Mouse (Mus musculus) stomach, embryonic 14.5 days (tissue): ENCODE data around the gene Slc35e1. TPM values are rescaled to one million over a fixed set of nuclear protein-coding genes. Genes with fewer than 3 reads are reported as not detected.
A peak's percentile ranks its signal among the peaks of the same experiment; 100 is the strongest.

Experiments
- ATAC-seq: fragments of 200-750 bp; cut with Nextera tagmentation; 2 replicates; pipeline ENCODE4 v1.8.0; 2017; ENCODE audit warnings: low read depth, moderate TSS enrichment; ENCODE audit not compliant: insufficient number of reproducible peaks, insufficient read depth, low FRiP score
- H3K27ac ChIP-seq: fragments of 300-500 bp; sonication (generic); 2 replicates; pipeline ENCODE4 v1.5.1; 2014; ENCODE audit warnings: mild to moderate bottlenecking, low read length, moderate library complexity, mixed read lengths
- H3K27me3 ChIP-seq: fragments of 300-500 bp; sonication (generic); 2 replicates; pipeline ENCODE4 v1.6.1; 2014; ENCODE audit warnings: low read length, control low read depth, mixed read lengths; ENCODE audit not compliant: control insufficient read depth, insufficient read depth
- H3K36me3 ChIP-seq: fragments of 300-500 bp; sonication (generic); 2 replicates; pipeline ENCODE4 v1.6.1; 2014; ENCODE audit warnings: mild to moderate bottlenecking, control low read depth, low read length, moderate library complexity, mixed read lengths; ENCODE audit not compliant: control insufficient read depth, insufficient read depth
- H3K4me1 ChIP-seq: fragments of 300-500 bp; sonication (generic); 2 replicates; pipeline ENCODE4 v1.6.1; 2014; ENCODE audit warnings: low read length, control low read depth, mixed read lengths; ENCODE audit not compliant: control insufficient read depth, insufficient read depth
- H3K4me2 ChIP-seq: fragments of 300-500 bp; sonication (generic); replicated peaks from 2 replicates; pipeline ENCODE4 v1.6.1; 2014; ENCODE audit warnings: low read depth, low read length, control low read depth
- H3K4me3 ChIP-seq: fragments of 300-500 bp; sonication (generic); 2 replicates; pipeline ENCODE4 v1.5.1; 2014; ENCODE audit warnings: low read depth, low read length, control low read depth
- H3K9ac ChIP-seq: fragments of 300-500 bp; sonication (generic); replicated peaks from 2 replicates; pipeline ENCODE4 v1.6.1; 2014; ENCODE audit warnings: low read depth, mild to moderate bottlenecking, control low read depth, low read length, moderate library complexity, mixed read lengths
- H3K9me3 ChIP-seq: fragments of 300-500 bp; sonication (generic); 2 replicates; pipeline ENCODE4 v1.6.1; 2016; ENCODE audit warnings: low read depth, low read length, control low read depth; ENCODE audit not compliant: control insufficient read depth
- whole genome bisulfite sequencing: fragments of 180-500 bp; shearing (Covaris S2); extraction: QIAGEN DNeasy Blood & Tissue Kit; methylation state at CpG from one replicate; pipeline ENCODE4 v1.1.7; 2014; 5-methylcytosine and 5-hydroxymethylcytosine counted together
- polyA plus RNA-seq: library from polyadenylated mRNA; unstranded; fragments of >200 nt; fragmentation: Nextera tagmentation; extraction: Ambion mirVana; gene quantifications from 2 replicates; pipeline ENCODE4 v1.2.1, GENCODE M21; 2014

Gene Slc35e1
- polyA plus RNA-seq: 10.7 and 11.2 TPM in 2 replicates

DNA sequence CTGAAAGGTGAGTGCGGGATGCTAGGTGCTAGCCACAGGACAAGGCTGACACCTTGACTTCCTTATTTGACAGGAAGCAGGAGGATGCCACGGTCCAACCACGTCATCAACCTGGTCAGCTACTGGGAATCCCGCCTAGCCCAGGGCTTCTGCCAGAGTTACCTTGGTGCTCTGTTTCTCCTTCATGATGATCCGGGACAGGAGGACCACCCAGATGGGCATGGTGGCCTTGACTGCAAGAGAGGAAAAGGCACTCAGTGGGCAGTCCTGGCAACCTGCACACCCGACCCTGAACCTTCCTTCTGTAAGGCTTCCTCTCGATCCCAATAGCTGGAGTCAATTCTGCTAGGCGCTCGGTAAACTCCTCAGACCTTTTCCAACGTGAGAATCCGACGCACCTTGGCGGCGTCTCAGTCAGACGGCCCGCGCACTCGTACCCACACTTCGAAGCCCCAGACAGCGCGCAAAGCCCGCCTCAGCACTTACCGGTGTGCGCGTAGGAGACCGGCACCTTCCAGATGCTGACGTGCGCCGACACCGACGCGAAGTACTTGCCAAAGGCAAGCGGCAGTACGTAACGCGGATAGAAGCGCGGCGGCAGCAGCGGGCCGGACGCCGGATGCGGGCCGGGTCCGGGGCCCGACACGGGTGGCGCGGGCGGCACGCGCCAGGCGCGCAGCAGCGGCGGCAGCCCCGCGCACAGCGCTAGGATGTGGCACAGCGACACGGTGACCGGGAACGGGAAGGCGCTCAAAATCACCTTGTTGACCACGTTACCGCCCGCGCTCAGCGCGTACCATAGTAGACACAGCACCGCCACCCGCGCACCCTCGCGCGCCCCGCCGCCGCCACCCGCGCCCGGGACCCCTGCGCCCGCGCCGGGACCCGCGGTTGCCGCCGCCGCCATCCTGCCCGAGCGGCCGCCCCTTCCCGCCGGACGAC is at the start of gene Slc35e1:
TSS of gene Slc35e1 (minus strand) at position 935 of the 942 bp plus-strand sequence.
- Histone ChIP-seq H3K4me2 (peak within 1 kb of the TSS; percentile 92), H3K9me3 (no peaks in the 10 kb centered on the region), H3K27me3 (no peaks in the 10 kb centered on the region), H3K27ac (peak within 1 kb of the TSS; percentile 63), H3K4me1 (peaks cover 23% of the 10 kb centered on the region), H3K4me3 (peak within 1 kb of the TSS; percentile 79), H3K9ac (peak within 1 kb of the TSS; percentile 83), H3K36me3 (peaks cover 31% of the 10 kb centered on the region)
- WGBS: under 1% methylated on average over 89 of the region's 98 CpGs
- peak; percentile 23; the same call in 1 of the 2 replicates for ATAC-seq

DNA sequence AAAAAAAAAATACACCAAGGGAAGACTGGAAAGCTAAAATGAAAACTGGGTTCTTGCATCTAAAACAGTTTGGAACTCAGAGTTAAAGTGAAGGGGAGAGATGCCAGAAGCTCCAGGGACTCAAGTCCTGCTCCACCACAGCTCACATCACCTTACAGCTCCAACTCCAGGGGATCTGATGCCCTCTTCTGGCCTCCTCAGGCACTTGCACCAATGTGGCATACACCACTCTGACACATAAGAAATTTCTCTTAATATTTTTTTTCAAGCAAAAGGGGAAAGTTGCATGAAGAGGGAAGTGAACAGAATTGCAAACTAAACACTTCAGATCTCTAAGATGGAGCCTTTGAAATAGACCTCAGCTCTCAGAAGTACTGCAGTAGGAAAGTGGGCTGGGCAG is 46.8 kb upstream of the Slc35e1 start:
- H3K27me3 ChIP-seq: no peaks in the 10 kb centered on the region
- no peaks in the 10 kb centered on the region for H3K9me3 ChIP-seq
- H3K4me2 ChIP-seq: no peak overlapping the region
- H3K4me1 ChIP-seq: no peaks in the 10 kb centered on the region
- no peak overlapping the region for H3K9ac ChIP-seq
- H3K27ac ChIP-seq: no peak overlapping the region
- H3K36me3 ChIP-seq: no peaks in the 10 kb centered on the region; the same call in 1 of the 2 replicates
- no peak for ATAC-seq
- H3K4me3 ChIP-seq: no peak overlapping the region

- H3K36me3 ChIP-seq: no peaks in the 10 kb centered on the region
- no peak for ATAC-seq
- H3K27me3 ChIP-seq: no peaks in the 10 kb centered on the region
- no peak overlapping the region for H3K27ac ChIP-seq
- WGBS: 95% methylated on average over 3 of the region's 3 CpGs
- no peak overlapping the region for H3K9ac ChIP-seq
- no peak overlapping the region for H3K4me3 ChIP-seq
- H3K9me3 ChIP-seq: no peaks in the 10 kb centered on the region
- no peaks in the 10 kb centered on the region for H3K4me1 ChIP-seq
- H3K4me2 ChIP-seq: no peak overlapping the region
Observed at GRCm38 (mm10) chr8:72534888-72535287, 42.5 kb upstream of the Slc35e1 start.

DNA sequence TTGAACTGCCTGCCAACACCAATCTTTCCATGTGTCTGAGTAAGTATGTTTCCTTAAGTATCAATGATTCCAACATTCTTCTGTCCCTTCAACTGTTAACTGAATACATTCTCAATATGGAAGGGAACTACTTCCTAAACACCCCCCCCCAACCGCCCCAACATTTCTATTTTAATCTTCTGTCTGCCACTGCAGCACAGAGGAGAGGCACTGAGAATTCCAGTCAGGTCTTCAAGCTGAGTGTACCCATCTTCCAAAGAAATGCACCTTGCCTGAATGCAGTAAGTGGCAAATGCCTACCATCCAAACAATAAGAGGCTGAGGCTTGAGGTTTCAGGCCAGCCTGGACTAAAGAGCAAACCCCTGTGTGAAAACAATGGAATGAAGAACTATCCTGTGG is 39.7 kb upstream of the Slc35e1 start:
- no peak overlapping the region for H3K9ac ChIP-seq
- no peaks in the 10 kb centered on the region for H3K27me3 ChIP-seq
- no peaks in the 10 kb centered on the region for H3K9me3 ChIP-seq
- 92% methylated on average over 1 of the region's 1 CpGs for WGBS
- H3K27ac ChIP-seq: no peak overlapping the region
- H3K4me1 ChIP-seq: no peaks in the 10 kb centered on the region
- no peak for ATAC-seq
- no peak overlapping the region for H3K4me2 ChIP-seq
- H3K36me3 ChIP-seq: no peaks in the 10 kb centered on the region
- H3K4me3 ChIP-seq: no peak overlapping the region

- no peak overlapping the region for H3K27ac ChIP-seq
- H3K4me3 ChIP-seq: no peak overlapping the region
- no peak for ATAC-seq
- H3K4me1 ChIP-seq: no peaks in the 10 kb centered on the region
- no peak overlapping the region for H3K4me2 ChIP-seq
- H3K27me3 ChIP-seq: no peaks in the 10 kb centered on the region
- no peaks in the 10 kb centered on the region for H3K36me3 ChIP-seq
- no peaks in the 10 kb centered on the region for H3K9me3 ChIP-seq
- H3K9ac ChIP-seq: no peak overlapping the region
Observed at GRCm38 (mm10) chr8:72521888-72522287, 29.5 kb upstream of the Slc35e1 start.

GRCm38 (mm10) chr8:72517421-72517988 is 25.1 kb upstream of the Slc35e1 start:
- H3K4me2 ChIP-seq: no peak overlapping the region
- no peak overlapping the region for H3K27ac ChIP-seq
- H3K4me3 ChIP-seq: no peak overlapping the region
- no peaks in the 10 kb centered on the region for H3K4me1 ChIP-seq
- H3K9me3 ChIP-seq: no peaks in the 10 kb centered on the region
- no peak for ATAC-seq
- 62% methylated on average over 7 of the region's 7 CpGs for WGBS
- H3K27me3 ChIP-seq: no peaks in the 10 kb centered on the region
- H3K36me3 ChIP-seq: no peaks in the 10 kb centered on the region
- no peak overlapping the region for H3K9ac ChIP-seq

DNA sequence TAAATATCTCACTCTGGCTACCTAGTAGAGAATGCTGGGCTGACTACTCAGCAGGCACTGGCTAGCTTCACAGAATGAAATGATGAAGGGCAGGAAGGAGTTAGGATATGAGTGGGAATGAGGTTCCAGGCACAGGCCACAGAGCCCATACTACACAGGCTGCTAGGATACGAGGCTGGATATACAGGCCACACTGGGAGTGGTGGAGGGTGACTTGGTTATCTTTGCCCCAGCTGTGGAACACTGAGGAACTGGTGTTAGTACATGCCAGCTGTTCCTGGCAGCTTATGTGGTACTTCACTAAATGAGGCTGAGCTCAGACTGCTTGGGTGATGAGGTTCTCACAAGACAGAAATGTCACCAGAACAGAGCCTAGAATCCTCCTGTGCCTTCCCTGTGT is 20.7 kb upstream of the Slc35e1 start:
- WGBS: 89% methylated on average over 1 of the region's 1 CpGs
- Histone ChIP-seq H3K4me2 (no peak overlapping the region), H3K36me3 (no peaks in the 10 kb centered on the region), H3K9ac (no peak overlapping the region), H3K4me3 (no peak overlapping the region), H3K27ac (no peak overlapping the region), H3K9me3 (no peaks in the 10 kb centered on the region), H3K4me1 (no peaks in the 10 kb centered on the region), H3K27me3 (no peaks in the 10 kb centered on the region)
- no peak for ATAC-seq

DNA sequence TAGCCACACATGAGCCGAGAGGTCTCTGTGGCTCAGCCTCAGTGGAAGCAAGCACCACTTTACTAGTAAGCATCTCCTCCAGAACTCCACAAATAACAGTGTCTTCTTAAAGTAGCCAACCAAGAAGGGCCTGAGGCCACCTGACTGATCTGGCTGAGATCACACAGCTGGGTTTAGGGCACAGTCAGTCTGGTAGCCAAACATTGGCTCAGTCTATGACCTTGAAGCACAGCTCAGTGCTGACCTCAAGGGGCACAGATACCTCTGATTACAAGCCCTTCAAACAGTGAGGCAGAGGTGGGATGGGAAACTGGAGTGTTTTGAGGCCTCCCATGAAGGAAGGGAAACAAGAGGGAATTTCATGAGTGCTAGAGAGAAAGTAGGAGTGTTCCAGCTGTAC is 20.2 kb upstream of the Slc35e1 start:
- Histone ChIP-seq H3K4me3 (no peak overlapping the region), H3K36me3 (no peaks in the 10 kb centered on the region), H3K9ac (no peak overlapping the region), H3K9me3 (no peaks in the 10 kb centered on the region), H3K27ac (no peak overlapping the region), H3K27me3 (no peaks in the 10 kb centered on the region), H3K4me1 (no peaks in the 10 kb centered on the region), H3K4me2 (no peak overlapping the region)
- 91% methylated on average over 1 of the region's 1 CpGs for WGBS
- ATAC-seq: no peak
